Mouse (Mus musculus): ENCODE measurements at regions not wholly inside any gene's neighbourhood (a gene's known extent, or its start where the extent isn't known, plus 50 kb on each side); places are given as distances from the start of the nearest gene placed in this dataset.

DNA sequence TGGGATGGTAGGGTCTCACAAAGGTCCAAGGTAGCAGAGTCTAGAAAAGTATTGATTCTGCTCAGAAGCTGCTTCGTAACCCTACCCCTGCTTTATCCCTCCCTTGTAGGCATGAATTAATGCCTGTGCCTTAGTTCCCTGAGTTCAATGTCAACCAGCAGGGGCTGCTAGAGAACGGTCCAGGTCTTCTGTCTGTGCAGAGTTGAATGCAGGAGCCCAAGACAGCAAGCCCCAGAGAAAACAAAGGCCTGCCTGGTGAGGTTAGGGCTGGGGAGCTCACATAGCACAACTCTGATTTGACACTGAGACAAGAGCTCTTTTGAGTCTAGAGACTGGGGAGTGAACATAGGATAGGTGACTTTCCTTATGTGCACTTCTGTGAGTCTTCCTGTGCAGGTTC, 56.6 kb downstream of the Olig3 start:
- H3K4me3 ChIP-seq (replicated peaks), result no peak overlapping the region
- no peak for ATAC-seq (ENCODE audit: insufficient read depth)
- H3K9ac ChIP-seq, result no peak overlapping the region
- no peaks in the 10 kb centered on the region for H3K36me3 ChIP-seq (replicated peaks)
- H3K27me3 ChIP-seq, result no peaks in the 10 kb centered on the region; the same call in 1 of the 2 replicates
- H3K27ac ChIP-seq (replicated peaks), result no peak overlapping the region
- H3K4me2 ChIP-seq, result no peak overlapping the region
- whole genome bisulfite sequencing (ENCODE audit: insufficient replicate concordance), result 39% methylated on average over 2 of the region's 2 CpGs
- H3K9me3 ChIP-seq (replicated peaks), result no peaks in the 10 kb centered on the region
- no peaks in the 10 kb centered on the region for H3K4me1 ChIP-seq (replicated peaks)

DNA sequence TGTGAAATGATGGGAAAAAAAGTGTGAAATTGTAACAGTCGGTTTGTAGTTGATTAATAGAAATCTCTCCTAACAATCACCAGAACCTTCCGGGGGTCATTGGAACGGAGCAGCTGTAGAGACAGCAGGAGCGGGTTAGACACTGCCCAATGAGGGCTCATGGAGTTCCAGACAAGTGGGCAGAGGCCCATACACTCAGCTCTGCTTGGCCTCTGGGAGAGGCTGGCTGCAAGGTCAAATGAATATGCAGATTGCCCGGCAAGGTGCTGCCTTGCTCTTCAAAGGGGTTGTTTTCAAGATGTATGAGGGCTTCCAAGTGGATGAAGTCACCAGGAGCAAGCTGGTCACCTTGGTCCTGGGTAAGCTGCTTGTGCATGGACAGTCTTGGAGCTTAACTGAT, 57.6 kb downstream of the Olig3 start:
- Histone ChIP-seq H3K4me3 (replicated peaks) (no peak overlapping the region), H3K9ac (no peak overlapping the region), H3K4me1 (replicated peaks) (no peaks in the 10 kb centered on the region), H3K9me3 (replicated peaks) (no peaks in the 10 kb centered on the region), H3K27ac (replicated peaks) (no peak overlapping the region), H3K36me3 (replicated peaks) (no peaks in the 10 kb centered on the region), H3K27me3 (no peaks in the 10 kb centered on the region; the same call in 1 of the 2 replicates), H3K4me2 (no peak overlapping the region)
- 52% methylated on average over 5 of the region's 5 CpGs for WGBS (ENCODE audit: insufficient replicate concordance)
- no peak for ATAC-seq (ENCODE audit: insufficient read depth)

DNA sequence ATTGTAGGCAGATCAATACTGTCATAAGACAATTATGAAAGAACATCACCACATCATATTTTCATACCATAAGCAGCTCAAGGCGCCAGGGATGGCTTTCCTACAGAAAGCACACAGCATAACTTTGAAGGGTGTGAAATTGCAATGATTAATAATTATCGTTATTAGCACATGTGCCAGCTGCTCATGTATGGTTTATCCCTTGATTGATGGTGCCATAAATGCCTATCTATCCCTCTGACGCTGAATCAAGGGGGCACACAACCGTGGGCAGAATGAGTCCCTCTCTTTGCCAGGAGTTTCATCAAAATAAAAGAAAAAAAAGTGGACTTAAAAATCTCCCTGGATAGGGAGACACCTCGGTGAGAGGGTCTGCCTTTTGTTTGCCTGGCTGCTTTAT, 58.5 kb downstream of the Olig3 start:
- no peaks in the 10 kb centered on the region for H3K36me3 ChIP-seq (replicated peaks)
- no peaks in the 10 kb centered on the region; the same call in 1 of the 2 replicates for H3K27me3 ChIP-seq
- 37% methylated on average over 5 of the region's 5 CpGs for WGBS (ENCODE audit: insufficient replicate concordance)
- ATAC-seq (ENCODE audit: insufficient read depth), result no peak
- H3K9ac ChIP-seq, result no peak overlapping the region
- no peak overlapping the region for H3K27ac ChIP-seq (replicated peaks)
- H3K4me2 ChIP-seq, result no peak overlapping the region
- H3K4me1 ChIP-seq (replicated peaks), result no peaks in the 10 kb centered on the region
- no peaks in the 10 kb centered on the region for H3K9me3 ChIP-seq (replicated peaks)
- no peak overlapping the region for H3K4me3 ChIP-seq (replicated peaks)

DNA sequence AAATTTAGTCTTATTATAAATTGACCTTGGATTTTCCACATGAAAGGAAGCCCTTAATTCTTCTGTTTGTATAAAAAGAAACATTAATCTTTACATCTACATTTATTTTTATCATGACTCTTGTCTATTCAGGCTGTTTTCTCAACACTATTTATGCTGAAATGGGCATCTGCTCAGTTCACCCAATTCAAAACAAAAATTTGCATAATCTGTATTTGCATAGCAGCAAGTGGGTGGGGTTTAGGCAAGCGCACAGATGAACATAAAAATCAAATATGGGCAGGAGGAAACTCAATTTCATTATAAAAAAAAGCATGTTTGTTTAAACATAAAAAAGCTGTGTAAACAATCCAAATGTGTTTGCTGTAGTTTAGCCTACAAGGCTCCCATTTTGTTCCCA, 67.7 kb downstream of the Olig3 start:
- no peak overlapping the region for H3K27ac ChIP-seq (replicated peaks)
- no peak overlapping the region for H3K4me2 ChIP-seq
- no peaks in the 10 kb centered on the region for H3K27me3 ChIP-seq
- H3K9me3 ChIP-seq (replicated peaks), result no peaks in the 10 kb centered on the region
- H3K9ac ChIP-seq, result no peak overlapping the region
- WGBS (ENCODE audit: insufficient replicate concordance), result 55% methylated on average over 1 of the region's 1 CpGs
- H3K4me3 ChIP-seq (replicated peaks), result no peak overlapping the region
- no peaks in the 10 kb centered on the region for H3K4me1 ChIP-seq (replicated peaks)
- H3K36me3 ChIP-seq (replicated peaks), result no peaks in the 10 kb centered on the region
- ATAC-seq (ENCODE audit: insufficient read depth), result no peak

DNA sequence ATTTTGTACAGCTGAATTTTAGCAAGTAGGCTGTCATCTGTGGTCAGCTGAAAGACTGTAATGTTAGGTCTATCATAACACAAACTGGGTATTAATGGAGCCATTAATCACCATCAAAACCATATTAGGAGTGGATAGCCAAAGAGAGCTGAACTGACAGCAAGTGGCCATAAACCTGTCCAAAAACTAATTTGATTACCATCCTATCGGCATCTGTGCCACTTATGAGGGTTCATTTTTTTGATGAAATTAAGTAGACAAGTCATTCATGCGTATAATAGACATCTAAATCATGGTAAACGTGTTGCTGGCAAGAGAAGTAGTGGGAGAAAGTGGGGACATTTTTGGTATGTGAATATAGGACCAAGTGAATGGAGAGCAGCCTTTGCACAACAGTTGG, 68.6 kb downstream of the Olig3 start:
- ATAC-seq (ENCODE audit: insufficient read depth), result no peak
- no peaks in the 10 kb centered on the region for H3K36me3 ChIP-seq (replicated peaks)
- WGBS (ENCODE audit: insufficient replicate concordance), result 52% methylated on average over 3 of the region's 3 CpGs
- no peak overlapping the region for H3K9ac ChIP-seq
- H3K4me1 ChIP-seq (replicated peaks), result no peaks in the 10 kb centered on the region
- no peak overlapping the region for H3K4me2 ChIP-seq
- no peak overlapping the region for H3K4me3 ChIP-seq (replicated peaks)
- H3K27ac ChIP-seq (replicated peaks), result no peak overlapping the region
- H3K27me3 ChIP-seq, result no peaks in the 10 kb centered on the region
- H3K9me3 ChIP-seq (replicated peaks), result no peaks in the 10 kb centered on the region

DNA sequence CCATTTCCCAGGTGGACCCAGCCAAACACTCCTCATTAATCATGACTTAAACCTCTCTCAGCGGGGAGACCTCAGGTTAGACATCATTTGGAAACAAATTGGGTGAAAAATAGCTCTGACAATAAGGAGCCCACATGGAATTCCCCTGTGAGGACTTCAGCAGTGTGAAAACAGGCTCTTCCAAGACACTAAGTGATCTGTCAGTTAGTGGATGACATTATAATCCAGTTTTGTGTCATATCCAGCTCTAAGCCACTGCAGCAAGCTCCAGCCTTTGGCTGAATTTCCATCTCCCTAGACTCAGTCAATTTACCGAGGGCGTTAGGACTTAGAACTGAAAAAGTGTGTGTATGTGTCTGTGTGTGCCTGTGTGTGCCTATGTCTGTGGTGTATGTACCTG, 70.5 kb downstream of the Olig3 start:
- Histone ChIP-seq H3K27ac (replicated peaks) (no peak overlapping the region), H3K9ac (no peak overlapping the region), H3K4me3 (replicated peaks) (no peak overlapping the region), H3K4me1 (replicated peaks) (no peaks in the 10 kb centered on the region), H3K36me3 (replicated peaks) (no peaks in the 10 kb centered on the region), H3K9me3 (replicated peaks) (no peaks in the 10 kb centered on the region), H3K4me2 (no peak overlapping the region), H3K27me3 (no peaks in the 10 kb centered on the region)
- WGBS (ENCODE audit: insufficient replicate concordance), result 72% methylated on average over 3 of the region's 3 CpGs
- ATAC-seq (ENCODE audit: insufficient read depth), result no peak

DNA sequence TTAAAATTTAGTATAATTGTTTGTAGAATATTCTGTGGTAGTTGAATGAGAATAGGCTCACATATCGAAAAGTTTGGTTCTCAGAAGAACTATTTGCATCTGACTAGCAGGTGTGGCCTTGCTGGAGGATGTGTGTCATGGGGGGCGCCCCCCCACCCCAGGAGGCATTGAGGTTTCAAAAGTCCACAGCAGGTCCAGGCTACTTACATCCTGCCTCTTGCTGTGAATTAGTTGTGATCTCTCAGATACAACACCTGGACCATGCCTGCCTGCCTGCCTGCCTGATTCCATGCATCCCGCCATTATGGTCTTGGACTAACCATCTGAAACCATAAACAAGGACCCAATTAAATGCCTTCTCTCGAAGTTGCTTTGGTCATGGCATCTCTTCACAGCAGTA, 76.2 kb downstream of the Olig3 start:
- Histone ChIP-seq H3K27ac (replicated peaks) (no peak overlapping the region), H3K27me3 (no peaks in the 10 kb centered on the region), H3K4me1 (replicated peaks) (no peaks in the 10 kb centered on the region), H3K9me3 (replicated peaks) (no peaks in the 10 kb centered on the region), H3K36me3 (replicated peaks) (no peaks in the 10 kb centered on the region), H3K9ac (no peak overlapping the region), H3K4me2 (no peak overlapping the region), H3K4me3 (replicated peaks) (no peak overlapping the region)
- ATAC-seq (ENCODE audit: insufficient read depth), result no peak
- 63% methylated on average over 4 of the region's 4 CpGs for WGBS (ENCODE audit: insufficient replicate concordance)

DNA sequence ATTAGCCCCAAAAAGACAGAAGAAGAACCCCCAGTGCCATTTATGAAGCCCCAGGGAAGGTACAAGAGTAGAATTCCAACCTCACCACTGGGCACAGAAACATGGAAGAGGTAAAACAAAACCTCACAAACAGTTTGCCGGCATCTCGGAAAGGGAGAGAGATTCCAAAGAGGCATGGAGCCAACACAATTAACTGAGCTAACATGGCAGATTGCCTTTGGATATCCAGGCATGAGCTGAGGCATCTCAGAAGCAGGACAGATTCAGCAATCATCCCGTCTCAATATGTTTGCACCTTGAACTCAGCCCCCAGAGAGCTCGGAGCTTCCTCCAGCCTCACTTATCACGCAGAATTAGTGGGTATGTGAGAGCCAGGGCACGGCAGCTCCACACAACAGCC, 78.3 kb downstream of the Olig3 start:
- no peak for ATAC-seq (ENCODE audit: insufficient read depth)
- Histone ChIP-seq H3K27me3 (no peaks in the 10 kb centered on the region), H3K27ac (replicated peaks) (no peak overlapping the region), H3K9ac (no peak overlapping the region), H3K4me1 (replicated peaks) (no peaks in the 10 kb centered on the region), H3K9me3 (replicated peaks) (no peaks in the 10 kb centered on the region), H3K36me3 (replicated peaks) (no peaks in the 10 kb centered on the region), H3K4me2 (no peak overlapping the region), H3K4me3 (replicated peaks) (no peak overlapping the region)
- WGBS (ENCODE audit: insufficient replicate concordance), result 67% methylated on average over 6 of the region's 6 CpGs

DNA sequence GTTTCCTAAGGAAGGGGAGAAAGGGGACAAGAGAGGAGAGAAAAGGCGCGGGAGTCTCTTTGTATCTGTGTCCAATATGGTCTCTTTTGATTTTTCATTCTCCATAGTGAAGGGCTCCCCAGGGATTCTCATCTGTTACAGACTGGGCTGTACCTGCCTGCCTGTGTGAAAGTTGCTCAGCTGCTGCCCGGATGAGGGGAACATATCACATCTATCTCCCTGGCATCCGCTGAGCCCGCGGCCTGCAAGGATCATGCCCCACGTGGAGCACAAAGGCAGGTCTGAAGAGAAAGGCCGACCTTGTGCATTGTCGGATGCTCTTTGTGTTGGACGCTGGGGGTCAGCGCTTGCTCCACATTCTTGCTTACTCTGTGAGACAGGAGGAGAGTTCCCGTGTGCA, 85.5 kb downstream of the Olig3 start:
- H3K4me1 ChIP-seq (replicated peaks), result no peaks in the 10 kb centered on the region
- H3K36me3 ChIP-seq (replicated peaks), result no peaks in the 10 kb centered on the region
- ATAC-seq (ENCODE audit: insufficient read depth), result no peak
- no peaks in the 10 kb centered on the region for H3K27me3 ChIP-seq
- H3K9me3 ChIP-seq (replicated peaks), result no peaks in the 10 kb centered on the region
- no peak overlapping the region for H3K4me3 ChIP-seq (replicated peaks)
- no peak overlapping the region for H3K9ac ChIP-seq
- H3K27ac ChIP-seq (replicated peaks), result no peak overlapping the region
- 71% methylated on average over 12 of the region's 12 CpGs for WGBS (ENCODE audit: insufficient replicate concordance)
- no peak overlapping the region for H3K4me2 ChIP-seq

DNA sequence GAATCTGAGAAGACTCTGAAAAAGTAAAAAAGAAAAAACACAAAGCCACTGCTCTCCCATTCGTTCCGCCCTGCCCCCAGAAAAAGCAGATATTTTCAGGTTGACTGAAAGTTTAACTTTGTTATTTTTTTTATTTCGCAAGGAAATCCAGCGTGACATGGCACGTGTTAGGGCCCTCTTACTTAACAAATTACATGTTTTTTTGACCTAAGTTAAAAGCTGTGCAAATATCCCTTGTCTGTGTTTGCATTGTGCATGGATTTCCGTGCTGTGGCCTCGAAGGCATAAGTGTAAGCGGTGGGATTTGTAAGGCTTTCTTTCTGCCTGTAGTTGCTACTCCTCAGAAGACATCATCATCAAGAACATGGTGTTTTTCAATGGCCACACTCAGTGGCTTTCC, 87.2 kb downstream of the Olig3 start:
- WGBS (ENCODE audit: insufficient replicate concordance), result 47% methylated on average over 8 of the region's 8 CpGs
- H3K36me3 ChIP-seq (replicated peaks), result no peaks in the 10 kb centered on the region
- H3K4me3 ChIP-seq (replicated peaks), result no peak overlapping the region
- ATAC-seq (ENCODE audit: insufficient read depth), result no peak
- no peak overlapping the region for H3K27ac ChIP-seq (replicated peaks)
- no peaks in the 10 kb centered on the region for H3K4me1 ChIP-seq (replicated peaks)
- H3K9ac ChIP-seq, result no peak overlapping the region
- H3K9me3 ChIP-seq (replicated peaks), result no peaks in the 10 kb centered on the region
- no peaks in the 10 kb centered on the region for H3K27me3 ChIP-seq
- H3K4me2 ChIP-seq, result no peak overlapping the region; the same call in 1 of the 2 replicates

DNA sequence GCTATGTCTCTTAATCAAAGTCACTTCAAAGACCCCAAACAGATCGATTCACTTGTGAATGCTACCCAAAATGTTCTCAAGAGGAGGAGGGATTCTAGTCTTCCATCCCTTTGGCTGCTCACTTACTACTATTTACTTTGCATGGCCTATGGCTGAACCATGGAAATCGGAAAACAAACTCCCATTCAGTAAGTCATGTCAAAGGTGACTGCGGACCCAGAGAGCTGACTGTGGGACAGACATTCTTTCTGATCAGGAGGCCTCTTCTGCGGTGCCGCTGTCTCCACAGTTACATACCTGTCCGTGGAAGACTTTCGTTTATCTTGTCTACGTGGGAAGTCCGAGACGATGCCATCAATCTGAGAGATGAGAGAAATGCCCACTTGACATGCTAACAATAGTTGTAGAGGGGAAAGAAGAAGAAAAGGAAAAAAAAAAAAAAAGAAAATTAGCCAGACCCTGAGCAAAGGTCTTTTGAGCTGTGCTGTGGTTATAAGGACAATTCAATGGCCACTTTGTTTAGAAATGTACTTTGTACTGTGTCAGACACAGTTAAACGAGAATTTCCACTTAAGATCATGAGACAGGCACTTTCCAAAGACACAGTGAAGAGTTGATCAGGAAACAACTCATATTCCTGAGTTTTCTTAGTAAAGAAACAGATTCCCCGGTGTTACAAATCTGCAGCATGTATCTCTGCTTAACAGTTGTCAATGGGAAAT, 92.7 kb downstream of the Olig3 start:
- Histone ChIP-seq H3K36me3 (replicated peaks) (no peaks in the 10 kb centered on the region), H3K4me1 (replicated peaks) (no peaks in the 10 kb centered on the region), H3K9me3 (replicated peaks) (no peaks in the 10 kb centered on the region), H3K9ac (no peak overlapping the region), H3K27me3 (no peaks in the 10 kb centered on the region), H3K4me2 (no peak overlapping the region), H3K27ac (replicated peaks) (no peak overlapping the region), H3K4me3 (replicated peaks) (no peak overlapping the region)
- no peak for ATAC-seq (ENCODE audit: insufficient read depth)
- WGBS (ENCODE audit: insufficient replicate concordance), result 63% methylated on average over 12 of the region's 12 CpGs

DNA sequence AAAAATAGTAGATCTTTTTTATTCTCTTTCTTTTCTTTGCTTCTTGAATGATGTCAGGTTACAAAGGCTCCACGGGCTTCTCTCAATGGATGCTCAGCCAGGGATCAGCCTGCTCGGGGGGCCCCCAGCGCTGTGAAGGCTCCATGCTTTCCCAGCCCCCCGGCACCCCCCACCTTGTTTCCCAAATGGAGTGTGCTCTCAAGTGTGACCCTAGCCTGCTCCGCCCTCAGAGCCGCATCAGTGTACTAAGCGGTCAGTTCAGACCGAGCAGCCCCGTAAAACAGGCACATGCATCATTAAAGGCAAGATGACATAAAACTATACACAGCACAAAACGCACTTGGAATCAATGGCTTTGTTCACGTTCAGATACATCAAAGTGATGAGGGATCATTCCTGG, 102.7 kb downstream of the Olig3 start:
- Histone ChIP-seq H3K9me3 (replicated peaks) (no peaks in the 10 kb centered on the region), H3K4me1 (replicated peaks) (no peaks in the 10 kb centered on the region), H3K27ac (replicated peaks) (no peak overlapping the region), H3K4me2 (no peak overlapping the region), H3K9ac (no peak overlapping the region), H3K27me3 (no peaks in the 10 kb centered on the region), H3K36me3 (replicated peaks) (no peaks in the 10 kb centered on the region), H3K4me3 (replicated peaks) (no peak overlapping the region)
- ATAC-seq (ENCODE audit: insufficient read depth), result no peak
- 66% methylated on average over 11 of the region's 11 CpGs for WGBS (ENCODE audit: insufficient replicate concordance)
